Mouse (Mus musculus) stomach, postnatal 0 days (tissue): ENCODE measurements around the gene Aldh1a1. TPM values are rescaled to one million over a fixed set of nuclear protein-coding genes. Genes with fewer than 3 reads are reported as not detected.

Experiments
- ATAC-seq: fragments of 200-750 bp; cut with Nextera tagmentation; 2 replicates; pipeline ENCODE4 v1.8.0; 2017; ENCODE audit not compliant: low FRiP score, low TSS enrichment
- DNase-seq: peaks from one replicate; pipeline ENCODE4 v3.0.0-alpha.2; 2016; ENCODE audit warnings: low spot score
- H3K27ac ChIP-seq: fragments of 300-500 bp; sonication (generic); replicated peaks from 2 replicates; pipeline ENCODE4 v1.5.1; 2014; ENCODE audit warnings: mild to moderate bottlenecking, control low read depth
- H3K27me3 ChIP-seq: fragments of 300-500 bp; sonication (generic); 2 replicates; pipeline ENCODE4 v1.6.1; 2014; ENCODE audit warnings: low read length; ENCODE audit not compliant: control insufficient read depth, insufficient read depth
- H3K36me3 ChIP-seq: fragments of 300-500 bp; sonication (generic); 2 replicates; pipeline ENCODE4 v1.6.1; 2014; ENCODE audit warnings: low read length, mixed read lengths; ENCODE audit not compliant: control insufficient read depth, insufficient read depth
- H3K4me1 ChIP-seq: fragments of 300-500 bp; sonication (generic); replicated peaks from 2 replicates; pipeline ENCODE4 v1.6.1; 2014; ENCODE audit warnings: antibody characterized with exemption; ENCODE audit not compliant: control insufficient read depth, insufficient read depth
- H3K4me2 ChIP-seq: fragments of 300-500 bp; sonication (generic); replicated peaks from 2 replicates; pipeline ENCODE4 v1.6.1; 2014; ENCODE audit warnings: low read depth, mild to moderate bottlenecking, control low read depth, moderate library complexity
- H3K4me3 ChIP-seq: fragments of 300-500 bp; sonication (generic); 2 replicates; pipeline ENCODE4 v1.5.1; 2014; ENCODE audit warnings: low read depth, low read length, control low read depth
- H3K9ac ChIP-seq: fragments of 300-500 bp; sonication (generic); 2 replicates; pipeline ENCODE4 v1.6.1; 2014; ENCODE audit warnings: mild to moderate bottlenecking, low read length, control low read depth, mixed read lengths
- H3K9me3 ChIP-seq: fragments of 300-500 bp; sonication (generic); 2 replicates; pipeline ENCODE4 v1.6.1; 2016; ENCODE audit warnings: low read length; ENCODE audit not compliant: control insufficient read depth
- CTCF ChIP-seq: IDR thresholded peaks from 2 replicates; pipeline ENCODE4 v1.5.1; 2016; ENCODE audit warnings: antibody characterized with exemption, low read depth, mild to moderate bottlenecking, moderate library complexity
- EP300 ChIP-seq: optimal IDR thresholded peaks from 2 replicates; pipeline ENCODE3; 2016; ENCODE audit warnings: antibody characterized with exemption
- WGBS: fragments of 180-500 bp; shearing (Covaris S2); extraction: QIAGEN DNeasy Blood & Tissue Kit; methylation state at CpG from one replicate; pipeline ENCODE4 v1.1.7; 2014; 5-methylcytosine and 5-hydroxymethylcytosine counted together
- polyA plus RNA-seq: library from polyadenylated mRNA; unstranded; fragments of >200 nt; fragmentation: Nextera tagmentation; extraction: Ambion mirVana; gene quantifications from 2 replicates; pipeline ENCODE4 v1.2.1, GENCODE M21; 2015

Aldh1a1 gene
- polyA plus RNA-seq, 1 experiment from 2014 or later: 75.7 TPM

- H3K36me3 ChIP-seq: no peaks in the 10 kb centered on the region
- H3K9me3 ChIP-seq: no peaks in the 10 kb centered on the region
- DNase-seq: no peak
- no peak overlapping the region for H3K9ac ChIP-seq
- no peaks in the 10 kb centered on the region for H3K27me3 ChIP-seq
- H3K4me2 ChIP-seq: no peak overlapping the region
- no peak overlapping the region for H3K27ac ChIP-seq
- TF ChIP-seq CTCF (no peak), EP300 (no peak)
- no peak overlapping the region for H3K4me3 ChIP-seq
- no peaks in the 10 kb centered on the region for H3K4me1 ChIP-seq
- ATAC-seq: no peak
These were observed 4.0 kb downstream of the Aldh1a1 start for GRCm38 (mm10) chr19:20496476-20496875.

GRCm38 (mm10) chr19:20505359-20505758, 12.8 kb downstream of the Aldh1a1 start:
- Histone ChIP-seq H3K4me1 (no peaks in the 10 kb centered on the region), H3K27ac (no peak overlapping the region), H3K4me2 (no peak overlapping the region), H3K9me3 (no peaks in the 10 kb centered on the region), H3K27me3 (no peaks in the 10 kb centered on the region), H3K4me3 (no peak overlapping the region), H3K36me3 (no peaks in the 10 kb centered on the region), H3K9ac (no peak overlapping the region)
- no peak for ATAC-seq
- TF ChIP-seq EP300: no peak
- no peak for TF ChIP-seq CTCF
- no peak for DNase-seq

GRCm38 (mm10) chr19:20506936-20507615, 14.6 kb downstream of the Aldh1a1 start:
- TF ChIP-seq EP300 (no peak), CTCF (no peak)
- Histone ChIP-seq H3K9ac (no peak overlapping the region), H3K4me2 (no peak overlapping the region), H3K4me3 (no peak overlapping the region), H3K27me3 (no peaks in the 10 kb centered on the region), H3K4me1 (no peaks in the 10 kb centered on the region), H3K27ac (no peak overlapping the region), H3K9me3 (no peaks in the 10 kb centered on the region), H3K36me3 (no peaks in the 10 kb centered on the region)
- DNase-seq (no peak), ATAC-seq (no peak)
- 53% methylated on average over 9 of the region's 9 CpGs for WGBS

- no peak overlapping the region for H3K4me3 ChIP-seq
- H3K4me2 ChIP-seq: no peak overlapping the region
- no peak overlapping the region for H3K27ac ChIP-seq
- H3K9ac ChIP-seq: no peak overlapping the region
- no peaks in the 10 kb centered on the region for H3K27me3 ChIP-seq
- no peaks in the 10 kb centered on the region for H3K9me3 ChIP-seq
- WGBS: 31% methylated on average over 4 of the region's 4 CpGs
- no peak for ATAC-seq
- TF ChIP-seq CTCF: no peak
- no peak for TF ChIP-seq EP300
- no peaks in the 10 kb centered on the region for H3K36me3 ChIP-seq
- DNase-seq: no peak
- H3K4me1 ChIP-seq: no peaks in the 10 kb centered on the region
These were observed 16.1 kb downstream of the Aldh1a1 start for GRCm38 (mm10) chr19:20508609-20509008.

- no peak for DNase-seq
- no peaks in the 10 kb centered on the region for H3K27me3 ChIP-seq
- no peaks in the 10 kb centered on the region for H3K4me1 ChIP-seq
- ATAC-seq: no peak
- H3K4me3 ChIP-seq: no peak overlapping the region
- 93% methylated on average over 2 of the region's 2 CpGs for WGBS
- no peaks in the 10 kb centered on the region for H3K9me3 ChIP-seq
- TF ChIP-seq EP300 (no peak), CTCF (no peak)
- H3K27ac ChIP-seq: no peak overlapping the region
- H3K36me3 ChIP-seq: no peaks in the 10 kb centered on the region
- H3K4me2 ChIP-seq: no peak overlapping the region
- no peak overlapping the region for H3K9ac ChIP-seq
These were observed 19.5 kb downstream of the Aldh1a1 start for GRCm38 (mm10) chr19:20511971-20512370.

- Histone ChIP-seq H3K4me3 (no peak overlapping the region), H3K36me3 (no peaks in the 10 kb centered on the region), H3K27ac (no peak overlapping the region), H3K4me1 (no peaks in the 10 kb centered on the region), H3K9ac (no peak overlapping the region), H3K27me3 (no peaks in the 10 kb centered on the region), H3K9me3 (no peaks in the 10 kb centered on the region), H3K4me2 (no peak overlapping the region)
- ATAC-seq: no peak
- no peak for DNase-seq
- TF ChIP-seq CTCF (no peak), EP300 (no peak)
- 65% methylated on average over 2 of the region's 2 CpGs for WGBS
These were observed 20.7 kb downstream of the Aldh1a1 start for GRCm38 (mm10) chr19:20513181-20513580.
